Mouse (Mus musculus): ENCODE measurements at regions not wholly inside any gene's neighbourhood (a gene's known extent, or its start where the extent isn't known, plus 50 kb on each side); places are given as distances from the start of the nearest gene placed in this dataset.

DNA sequence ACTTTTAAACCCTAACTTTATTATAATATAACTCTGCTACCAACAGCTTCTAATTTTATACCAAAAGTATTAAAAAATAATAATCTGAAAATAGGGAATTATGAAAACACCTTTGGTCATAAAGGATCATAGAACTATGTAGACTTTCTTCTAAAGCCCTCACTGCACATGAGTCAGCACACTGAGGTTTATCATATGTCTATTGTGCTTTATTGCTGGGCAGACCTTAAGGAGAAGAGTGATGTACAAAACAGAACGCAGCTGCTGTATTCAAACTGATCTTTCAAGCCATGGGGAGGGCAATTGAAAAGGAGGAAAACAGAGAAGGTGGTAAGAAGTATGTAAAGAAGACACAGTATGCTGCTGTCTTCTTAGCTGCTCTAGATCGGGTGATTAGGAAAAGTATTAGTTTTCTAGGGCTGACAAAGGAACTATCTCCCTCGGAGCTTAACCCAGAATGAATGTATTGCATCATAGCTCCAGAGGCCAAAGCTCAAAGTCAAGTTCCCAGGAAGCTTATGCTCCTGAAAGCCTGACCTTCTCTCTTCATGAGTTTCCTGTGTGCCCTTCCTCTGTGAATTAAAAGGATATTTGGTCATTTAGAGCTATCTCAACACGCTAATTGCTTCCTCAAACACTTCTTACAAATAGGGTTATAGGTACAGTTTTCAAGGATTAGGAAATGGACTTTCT lies 103.5 kb downstream of the Spry2 start:
- 62% methylated on average over 4 of the region's 4 CpGs for WGBS
- Histone ChIP-seq H3K9ac (ENCODE audit: low read depth, low read length) (no peak overlapping the region), H3K36me3 (ENCODE audit: insufficient read depth, low read length) (no peaks in the 10 kb centered on the region), H3K4me3 (replicated peaks; ENCODE audit: low read depth, low read length) (no peak overlapping the region), H3K27me3 (ENCODE audit: insufficient read depth, low read length) (no peaks in the 10 kb centered on the region), H3K27ac (no peak overlapping the region), H3K4me2 (ENCODE audit: low read length) (no peak overlapping the region), H3K4me1 (replicated peaks; ENCODE audit: insufficient read depth, low read length) (no peaks in the 10 kb centered on the region), H3K9me3 (replicated peaks; ENCODE audit: low read length) (no peaks in the 10 kb centered on the region)
- ATAC-seq (replicated peaks; ENCODE audit: low FRiP score, low read depth), result no peak
- TF ChIP-seq CTCF (IDR thresholded peaks at IDR 0.05; ENCODE audit: low read depth), result no peak
- DNase-seq (ENCODE audit: low spot score), result no peak

DNA sequence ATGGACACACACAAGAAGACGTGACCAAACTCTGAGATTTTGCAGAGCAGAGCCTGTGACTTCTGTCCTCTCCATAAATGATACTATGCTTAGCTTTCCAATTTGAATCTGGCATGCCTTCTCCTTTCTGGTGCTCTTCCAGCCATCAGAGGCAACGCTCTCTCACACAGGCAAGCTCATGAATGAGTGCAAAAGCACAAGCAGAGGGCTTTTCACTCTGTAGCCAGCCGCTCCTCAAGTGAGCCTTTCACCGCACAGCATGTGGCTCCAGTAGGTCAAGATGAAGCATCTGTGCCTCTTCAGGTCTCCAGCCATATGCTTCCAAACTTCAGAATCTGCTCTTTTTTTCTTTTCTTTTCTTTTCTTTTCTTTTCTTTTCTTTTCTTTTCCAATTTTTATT lies 106.2 kb downstream of the Spry2 start:
- H3K4me3 ChIP-seq (replicated peaks; ENCODE audit: low read depth, low read length), result no peak overlapping the region
- no peak overlapping the region for H3K9ac ChIP-seq (ENCODE audit: low read depth, low read length)
- no peak overlapping the region for H3K4me2 ChIP-seq (ENCODE audit: low read length)
- ATAC-seq (replicated peaks; ENCODE audit: low FRiP score, low read depth) (no peak), DNase-seq (ENCODE audit: low spot score) (no peak)
- no peaks in the 10 kb centered on the region for H3K27me3 ChIP-seq (ENCODE audit: insufficient read depth, low read length)
- no peaks in the 10 kb centered on the region for H3K4me1 ChIP-seq (replicated peaks; ENCODE audit: insufficient read depth, low read length)
- H3K9me3 ChIP-seq (replicated peaks; ENCODE audit: low read length), result no peaks in the 10 kb centered on the region
- no peak for TF ChIP-seq CTCF (IDR thresholded peaks at IDR 0.05; ENCODE audit: low read depth)
- 91% methylated on average over 4 of the region's 4 CpGs for WGBS
- H3K27ac ChIP-seq, result no peak overlapping the region
- no peaks in the 10 kb centered on the region for H3K36me3 ChIP-seq (ENCODE audit: insufficient read depth, low read length)

DNA sequence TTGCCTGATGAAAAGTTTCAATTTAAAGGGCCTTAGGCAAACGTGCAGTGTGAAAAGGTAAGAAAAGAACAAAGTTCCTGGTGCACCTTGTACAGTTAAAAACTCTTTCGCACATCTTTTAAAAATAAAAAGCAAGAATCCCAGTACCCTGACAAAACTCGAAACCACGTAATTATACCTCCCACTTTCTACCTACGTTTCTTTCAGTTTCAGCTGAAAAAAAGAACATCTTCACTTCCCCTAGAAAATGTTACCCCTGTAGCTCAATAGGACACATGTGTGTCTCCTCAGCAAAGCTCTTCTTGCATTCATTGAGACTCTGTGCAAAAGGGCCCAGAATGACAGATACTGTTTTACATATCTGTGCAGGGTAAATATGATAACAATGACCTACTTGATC lies 113.2 kb downstream of the Spry2 start:
- H3K9me3 ChIP-seq (replicated peaks; ENCODE audit: low read length), result no peaks in the 10 kb centered on the region
- TF ChIP-seq CTCF (IDR thresholded peaks at IDR 0.05; ENCODE audit: low read depth), result no peak
- H3K36me3 ChIP-seq (ENCODE audit: insufficient read depth, low read length), result no peaks in the 10 kb centered on the region
- H3K4me2 ChIP-seq (ENCODE audit: low read length), result no peak overlapping the region
- no peak for DNase-seq (ENCODE audit: low spot score)
- 85% methylated on average over 5 of the region's 5 CpGs for WGBS
- no peaks in the 10 kb centered on the region for H3K4me1 ChIP-seq (replicated peaks; ENCODE audit: insufficient read depth, low read length)
- H3K27me3 ChIP-seq (ENCODE audit: insufficient read depth, low read length), result no peaks in the 10 kb centered on the region
- no peak for ATAC-seq (replicated peaks; ENCODE audit: low FRiP score, low read depth)
- no peak overlapping the region for H3K9ac ChIP-seq (ENCODE audit: low read depth, low read length)
- H3K4me3 ChIP-seq (replicated peaks; ENCODE audit: low read depth, low read length), result no peak overlapping the region
- H3K27ac ChIP-seq, result no peak overlapping the region

DNA sequence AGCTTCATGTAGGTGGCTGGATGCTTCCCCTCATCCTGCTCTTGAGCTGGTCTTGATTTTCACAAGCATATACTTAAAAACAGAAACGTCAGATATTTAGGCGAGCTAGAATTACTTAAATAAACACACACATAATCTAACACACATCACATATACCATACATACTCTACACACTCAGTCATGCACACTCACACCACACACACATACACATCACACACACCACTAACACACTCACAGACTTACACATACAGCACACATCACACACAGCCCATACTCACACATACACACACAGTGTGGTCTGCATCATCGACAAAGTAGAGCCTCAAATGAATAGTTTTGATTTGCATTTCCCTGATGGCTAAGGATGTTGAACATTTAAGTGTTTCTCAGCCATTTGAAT lies 116.9 kb downstream of the Spry2 start:
- Histone ChIP-seq H3K4me3 (replicated peaks; ENCODE audit: low read depth, low read length) (no peak overlapping the region), H3K4me1 (replicated peaks; ENCODE audit: insufficient read depth, low read length) (no peaks in the 10 kb centered on the region), H3K27me3 (ENCODE audit: insufficient read depth, low read length) (no peaks in the 10 kb centered on the region), H3K9me3 (replicated peaks; ENCODE audit: low read length) (no peaks in the 10 kb centered on the region), H3K4me2 (ENCODE audit: low read length) (no peak overlapping the region), H3K36me3 (ENCODE audit: insufficient read depth, low read length) (no peaks in the 10 kb centered on the region), H3K9ac (ENCODE audit: low read depth, low read length) (no peak overlapping the region), H3K27ac (no peak overlapping the region)
- TF ChIP-seq CTCF (IDR thresholded peaks at IDR 0.05; ENCODE audit: low read depth), result no peak
- no peak for ATAC-seq (replicated peaks; ENCODE audit: low FRiP score, low read depth)
- 71% methylated on average over 3 of the region's 3 CpGs for WGBS
- no peak for DNase-seq (ENCODE audit: low spot score)

DNA sequence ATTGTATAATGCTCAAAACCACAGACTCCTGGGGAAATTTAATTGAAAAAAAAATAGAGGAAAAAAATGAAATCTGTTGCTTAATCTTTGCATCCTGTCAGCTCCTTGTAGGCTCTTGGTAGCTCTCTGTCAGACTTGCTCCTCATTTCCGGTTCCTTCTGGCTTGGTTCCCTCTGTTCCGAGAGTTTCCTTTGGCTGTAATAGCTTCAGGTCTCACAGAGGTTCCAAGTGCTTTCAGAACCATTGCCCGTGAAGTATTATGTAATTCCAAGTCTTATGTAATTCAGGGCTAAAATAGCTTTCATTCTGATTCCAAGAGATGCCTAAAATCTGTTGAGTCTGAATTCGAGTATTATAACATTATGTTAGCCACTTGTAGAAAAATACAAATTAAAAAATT lies 117.3 kb downstream of the Spry2 start:
- peak; percentile 52 for DNase-seq (ENCODE audit: low spot score)
- H3K36me3 ChIP-seq (ENCODE audit: insufficient read depth, low read length), result no peaks in the 10 kb centered on the region
- H3K9me3 ChIP-seq (replicated peaks; ENCODE audit: low read length), result no peaks in the 10 kb centered on the region
- no peak overlapping the region for H3K27ac ChIP-seq
- TF ChIP-seq CTCF (IDR thresholded peaks at IDR 0.05; ENCODE audit: low read depth), result no peak
- H3K27me3 ChIP-seq (ENCODE audit: insufficient read depth, low read length), result no peaks in the 10 kb centered on the region
- no peak for ATAC-seq (replicated peaks; ENCODE audit: low FRiP score, low read depth)
- WGBS, result 46% methylated on average over 4 of the region's 4 CpGs
- no peak overlapping the region for H3K4me3 ChIP-seq (replicated peaks; ENCODE audit: low read depth, low read length)
- no peak overlapping the region for H3K9ac ChIP-seq (ENCODE audit: low read depth, low read length)
- no peaks in the 10 kb centered on the region for H3K4me1 ChIP-seq (replicated peaks; ENCODE audit: insufficient read depth, low read length)
- no peak overlapping the region for H3K4me2 ChIP-seq (ENCODE audit: low read length)

DNA sequence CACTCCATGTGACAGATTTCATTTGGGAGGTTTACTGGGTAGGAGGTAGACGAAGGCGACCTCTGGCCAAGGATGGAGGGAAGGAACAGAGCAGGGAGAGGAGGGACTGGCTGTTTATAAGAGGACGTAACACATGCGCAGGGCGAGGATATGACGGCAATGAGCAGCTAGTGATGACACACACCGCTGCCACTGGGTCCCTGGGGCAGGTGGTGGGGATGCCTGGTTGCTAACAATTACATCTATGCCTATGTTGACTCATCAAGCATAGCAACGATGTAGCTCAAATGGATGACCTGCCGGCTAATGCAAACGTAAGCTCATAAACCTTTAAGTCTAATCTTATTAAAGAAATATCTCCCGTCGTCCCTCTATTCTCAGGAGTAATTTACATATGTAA lies 122.9 kb downstream of the Spry2 start:
- Histone ChIP-seq H3K27ac (no peak overlapping the region), H3K4me2 (ENCODE audit: low read length) (no peak overlapping the region), H3K4me1 (replicated peaks; ENCODE audit: insufficient read depth, low read length) (no peaks in the 10 kb centered on the region), H3K9me3 (replicated peaks; ENCODE audit: low read length) (no peaks in the 10 kb centered on the region), H3K4me3 (replicated peaks; ENCODE audit: low read depth, low read length) (no peak overlapping the region), H3K36me3 (ENCODE audit: insufficient read depth, low read length) (no peaks in the 10 kb centered on the region), H3K27me3 (ENCODE audit: insufficient read depth, low read length) (no peaks in the 10 kb centered on the region), H3K9ac (ENCODE audit: low read depth, low read length) (no peak overlapping the region)
- no peak for TF ChIP-seq CTCF (IDR thresholded peaks at IDR 0.05; ENCODE audit: low read depth)
- 89% methylated on average over 12 of the region's 12 CpGs for WGBS
- ATAC-seq (replicated peaks; ENCODE audit: low FRiP score, low read depth) (no peak), DNase-seq (ENCODE audit: low spot score) (no peak)

DNA sequence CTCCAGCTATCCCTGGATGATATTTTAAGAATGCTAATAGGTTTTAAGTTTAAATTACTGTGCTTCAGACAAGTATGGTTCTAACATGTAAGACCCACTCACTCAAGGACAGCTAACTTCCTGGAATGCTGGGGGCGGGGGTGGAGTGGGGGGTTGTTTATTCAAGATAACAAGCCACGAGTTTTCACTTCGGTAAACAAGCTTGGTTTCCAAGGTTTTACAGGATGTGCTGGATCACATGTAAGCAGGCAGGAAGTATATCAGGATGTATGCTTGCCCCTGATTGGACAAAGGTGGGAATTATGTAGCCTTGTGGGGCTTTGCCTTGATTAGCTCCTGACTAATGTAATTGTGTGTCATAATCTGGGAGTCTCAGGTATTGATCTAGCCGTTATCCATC lies 129.5 kb downstream of the Spry2 start:
- WGBS, result 30% methylated on average over 4 of the region's 4 CpGs
- TF ChIP-seq CTCF (IDR thresholded peaks at IDR 0.05; ENCODE audit: low read depth), result no peak

More for the DNA sequence above, 129.5 kb downstream of the Spry2 start:
- no peaks in the 10 kb centered on the region for H3K36me3 ChIP-seq (ENCODE audit: insufficient read depth, low read length)
- H3K9me3 ChIP-seq (replicated peaks; ENCODE audit: low read length), result no peaks in the 10 kb centered on the region
- H3K4me3 ChIP-seq (replicated peaks; ENCODE audit: low read depth, low read length), result no peak overlapping the region
- H3K27ac ChIP-seq, result no peak overlapping the region
- ATAC-seq (replicated peaks; ENCODE audit: low FRiP score, low read depth), result no peak
- H3K9ac ChIP-seq (ENCODE audit: low read depth, low read length), result no peak overlapping the region
- peak; percentile 41 for DNase-seq (ENCODE audit: low spot score)
- H3K4me2 ChIP-seq (ENCODE audit: low read length), result no peak overlapping the region
- H3K27me3 ChIP-seq (ENCODE audit: insufficient read depth, low read length), result no peaks in the 10 kb centered on the region
- no peaks in the 10 kb centered on the region for H3K4me1 ChIP-seq (replicated peaks; ENCODE audit: insufficient read depth, low read length)
